Mouse (Mus musculus) activated CD4-positive, CD25-positive, alpha-beta regulatory T cell (primary cell): ENCODE measurements around the gene B3gat1. TPM values are rescaled to one million over a fixed set of nuclear protein-coding genes. Genes with fewer than 3 reads are reported as not detected.

Experiments
- polyA plus RNA-seq, 2 experiments: library from polyadenylated mRNA; unstranded; fragments of 100-300 nt; shearing (Covaris generic); gene quantifications; one replicate each; pipeline ENCODE4 v1.2.1; 2017

B3gat1 gene
- not detected for polyA plus RNA-seq

GRCm38 (mm10) chr9:26733206-26733891 lies at the start of gene B3gat1:
B3gat1 (plus strand) TSS chr9:26733728.

GRCm38 (mm10) chr9:26805935-26806666 lies 72.6 kb downstream of the B3gat1 start, which contains the start of gene Glb1l2:
Glb1l2 (minus strand) TSS chr9:26806468.

Other genes starting within 250 kb of the B3gat1 start
- under 1 TPM in 1 of 2 experiments, not detected in 1; 0.07 TPM for gene Glb1l2, start 72.7 kb downstream of the B3gat1 start, polyA plus RNA-seq
- gene Glb1l3, start 127.2 kb downstream of the B3gat1 start, polyA plus RNA-seq, result not detected
- under 1 TPM in 1 of 2 experiments, not detected in 1; 0.15 TPM for gene Gm1110, start 189.4 kb downstream of the B3gat1 start, polyA plus RNA-seq